In genomic region chr2:24475420-24475819, GRCm38 (mm10) we compare ENCODE assay signal across 10 mouse cellular contexts. TPM values are rescaled to one million over a fixed set of nuclear protein-coding genes. Genes with fewer than 3 reads are reported as not detected.
DNase-seq lines count a peak whose midpoint lies in the region; ATAC-seq and TF ChIP-seq lines count a peak whose summit lies in the region.
"Had no signal": no experiment of that assay in that cellular context is flagged by ENCODE, and none has a peak within 500 bp of the region (broad histone marks: within the 10 kb centered on the region; RNA-seq: fewer than 3 reads in every experiment).

Pax8 (minus strand) TSS chr2:24475599.

- peaks cover 9% of the 10 kb centered on the region for H3K4me1 ChIP-seq in heart, embryonic 12.5 days (replicated peaks)
- peaks cover 3% of the 10 kb centered on the region; the same call in 1 of the 2 replicates for H3K4me1 ChIP-seq in midbrain, embryonic 16.5 days (ENCODE audit: control insufficient read depth, insufficient read depth, low read length)

- intact Hi-C loops in left cerebral cortex, postnatal 36 days (cut with DNase I) = no loop called here

- no peak within 1 kb of the TSS for H3K27ac ChIP-seq in heart, embryonic 12.5 days (ENCODE audit: poor library complexity, severe bottlenecking)
- H3K27ac ChIP-seq in midbrain, embryonic 16.5 days (ENCODE audit: low read length) = no peak within 1 kb of the TSS

- TF ChIP-seq POLR2A in brain, embryonic 14.5 days (IDR thresholded peaks at IDR 0.05; ENCODE audit: borderline replicate concordance, extremely low read depth, insufficient read depth, insufficient read length, poor library complexity, severe bottlenecking) = no peak

- no peaks in the 10 kb centered on the region for H3K36me3 ChIP-seq in heart, embryonic 12.5 days
- no peaks in the 10 kb centered on the region for H3K36me3 ChIP-seq in midbrain, embryonic 16.5 days (ENCODE audit: control insufficient read depth, insufficient read depth, low read length)

- 18% methylated on average over 9 of the region's 9 CpGs for WGBS in heart, embryonic 12.5 days
- 26% methylated on average over 9 of the region's 9 CpGs for WGBS in midbrain, embryonic 16.5 days

- H3K4me2 ChIP-seq in heart, embryonic 12.5 days = peak within 1 kb of the TSS; percentile 63
- peak within 1 kb of the TSS; percentile 65 for H3K4me2 ChIP-seq in midbrain, embryonic 16.5 days (ENCODE audit: low read length)

- H3K27me3 ChIP-seq in heart, embryonic 12.5 days (replicated peaks) = peaks cover 69% of the 10 kb centered on the region
- H3K27me3 ChIP-seq in midbrain, embryonic 16.5 days (ENCODE audit: control insufficient read depth, insufficient read depth, low read depth, low read length) = peaks cover 27% of the 10 kb centered on the region

- no peak for TF ChIP-seq CTCF in brain, embryonic 14.5 days (IDR thresholded peaks at IDR 0.05; ENCODE audit: borderline replicate concordance, extremely low read depth, insufficient read depth, insufficient read length)

- ATAC-seq in heart, embryonic 12.5 days (ENCODE audit: insufficient number of reproducible peaks, low FRiP score) = 0 out of 2 replicates have a peak, but pooled peaks have one; percentile 15
- ATAC-seq in midbrain, embryonic 16.5 days = no peak

- H3K9ac ChIP-seq in heart, embryonic 12.5 days = no peak within 1 kb of the TSS
- no peak within 1 kb of the TSS; the same call in 1 of the 2 replicates for H3K9ac ChIP-seq in midbrain, embryonic 16.5 days (ENCODE audit: low read depth, low read length)

- DNase-seq in heart, adult 9 months (ENCODE audit: low spot score in 2 of 2) = no peak
- peak; percentile 12 for DNase-seq in brain, embryonic 14.5 days (ENCODE audit: low read depth)
- peak; percentile 91 to 94 for DNase-seq in kidney, adult 8-10 months
- DNase-seq in left cerebral cortex, postnatal 36 days (ENCODE audit: low spot score in 2 of 2) = no peak
- DNase-seq in spleen, adult 18-20 months = no peak
- DNase-seq in cerebellum, adult 11-12 months = no peak
- DNase-seq: lung, postnatal 36 days; right cerebral cortex, adult 18-20 months had no signal

- peak within 1 kb of the TSS; percentile 38 for H3K4me3 ChIP-seq in heart, embryonic 12.5 days
- H3K4me3 ChIP-seq in midbrain, embryonic 16.5 days (ENCODE audit: low read depth, low read length) = peak within 1 kb of the TSS; percentile 34

- H3K9me3 ChIP-seq in heart, embryonic 12.5 days (replicated peaks) = no peaks in the 10 kb centered on the region
- H3K9me3 ChIP-seq in midbrain, embryonic 16.5 days (replicated peaks; ENCODE audit: control insufficient read depth, low read length, poor library complexity, severe bottlenecking) = no peaks in the 10 kb centered on the region

RNA-seq across cellular contexts. Expression of gene Pax8, which starts in this region (rescaled TPM):
- not detected in 2 replicates for polyA plus RNA-seq in heart, embryonic 12.5 days (2016; fragmentation: Nextera tagmentation; extraction: Ambion mirVana)
- 1.9 and 9.4 TPM in 2 replicates for polyA plus RNA-seq in brain, embryonic 14.5 days (2012; rRNA removed)
- 3.0 and 3.7 TPM in 2 replicates for polyA plus RNA-seq in midbrain, embryonic 16.5 days (2015; fragmentation: Nextera tagmentation; extraction: Ambion mirVana)
- not detected for total RNA-seq in left cerebral cortex, postnatal 36 days (2021)

Comparison
In these comparisons a context has a peak if more than half of its experiments do, and no peak if none do; other contexts are left out.
1. Peak in ATAC-seq, H3K4me3 ChIP-seq and H3K4me2 ChIP-seq in heart, embryonic 12.5 days; RNA of the gene not detected or under 1 TPM.
2. DNase-seq: peak in brain, embryonic 14.5 days (single experiment) and kidney, adult 8-10 months (2 of 2); none in heart, adult 9 months (0 of 2), left cerebral cortex, postnatal 36 days (0 of 2), spleen, adult 18-20 months (0 of 2) and cerebellum, adult 11-12 months (single experiment).